Mouse (Mus musculus) left cerebral cortex, postnatal 10 days (tissue): ENCODE results near the gene Ptgfr. TPM values are rescaled to one million over a fixed set of nuclear protein-coding genes. Genes with fewer than 3 reads are reported as not detected.
A peak's percentile ranks its signal among the peaks of the same experiment; 100 is the strongest.

Source experiments
- DNase-seq, 2 experiments: peaks; one replicate each; pipeline ENCODE4 v3.0.0; 2021 to 2022; ENCODE audit warnings: low spot score in 2 of 2, mixed read lengths in 1 of 2; ENCODE audit errors: extremely low spot score in 1 of 2
- intact Hi-C: fragments of 180-260 bp; cut with DNase I; formaldehyde crosslinking; loops from one replicate; pipeline ENCODE4 v1.15.1; 2025
- total RNA-seq, 2 experiments: library from RNA; stranded (reverse); gene quantifications; 2 replicates each; pipeline ENCODE4 v1.2.3; 2021

The Ptgfr gene
- total RNA-seq: 1 to 10 TPM; 1.6 to 2.4 TPM

DNA sequence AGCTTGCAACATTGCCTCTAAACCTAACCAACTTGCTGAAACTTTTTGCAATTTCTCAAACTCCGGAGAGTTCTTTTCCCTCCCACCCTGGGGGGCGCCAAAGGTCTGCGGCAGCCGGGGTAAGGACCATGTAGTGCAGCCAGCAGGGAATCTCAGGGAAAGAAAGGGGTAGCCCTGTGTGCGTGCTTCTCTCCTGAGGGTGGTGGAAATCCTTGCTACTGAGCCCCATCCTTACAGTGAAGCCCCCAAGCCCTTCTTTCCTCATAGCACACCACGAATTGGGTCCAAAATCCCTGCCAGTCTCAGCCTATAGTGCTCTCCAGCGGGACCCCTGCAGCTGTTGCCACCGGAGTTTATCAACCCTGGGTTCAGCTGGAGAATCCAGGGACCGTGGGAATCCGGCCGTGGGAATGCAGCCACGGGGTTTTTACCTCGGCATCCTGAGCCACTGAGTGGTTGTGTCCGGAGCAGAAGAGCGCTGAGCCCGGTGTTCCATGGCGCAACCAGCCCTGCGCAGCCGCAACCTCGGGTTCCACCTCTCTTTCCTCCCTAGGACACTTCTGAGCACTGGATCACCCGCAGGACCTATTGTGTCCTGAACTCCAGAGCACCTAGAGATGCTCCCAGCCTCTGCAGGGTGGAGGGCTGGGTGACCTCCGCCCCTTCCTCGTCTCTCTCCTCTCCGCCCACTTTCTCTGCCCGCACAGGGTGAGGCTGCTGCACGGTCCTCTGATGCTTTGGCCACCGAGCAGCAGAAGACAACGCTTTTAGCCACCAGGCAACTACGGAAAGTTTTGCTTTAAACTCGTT, at the start of gene Ptgfr:
Gene Ptgfr (minus strand): TSS at position 760 of the 810 bp plus-strand sequence.
- peak; percentile 13 to 73 for DNase-seq
- intact Hi-C loops: loop anchor here (5.0 kb wide), 2 partner anchors 230 to 250 kb away; no protein-coding TSS in a partner anchor

DNA sequence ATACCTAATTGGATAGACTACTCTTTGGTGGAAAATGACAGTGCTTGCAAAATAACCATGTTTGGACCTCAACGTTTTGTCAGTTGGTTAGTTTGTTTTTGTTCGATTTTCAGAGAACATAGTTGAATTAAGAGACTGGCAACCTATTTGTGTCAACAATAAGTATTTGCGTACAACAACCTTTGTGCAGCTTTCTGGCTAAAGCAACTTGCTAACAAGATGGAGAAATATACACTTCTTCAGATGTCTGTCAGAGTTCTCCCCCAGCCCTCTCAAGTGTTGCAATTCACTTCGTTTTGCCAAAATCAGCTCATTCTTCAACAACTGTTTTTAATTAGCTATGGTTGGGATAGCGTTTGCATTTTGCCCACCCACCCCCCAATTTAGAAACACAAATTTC, 46.5 kb upstream of the Ptgfr start:
- no peak for DNase-seq

DNA sequence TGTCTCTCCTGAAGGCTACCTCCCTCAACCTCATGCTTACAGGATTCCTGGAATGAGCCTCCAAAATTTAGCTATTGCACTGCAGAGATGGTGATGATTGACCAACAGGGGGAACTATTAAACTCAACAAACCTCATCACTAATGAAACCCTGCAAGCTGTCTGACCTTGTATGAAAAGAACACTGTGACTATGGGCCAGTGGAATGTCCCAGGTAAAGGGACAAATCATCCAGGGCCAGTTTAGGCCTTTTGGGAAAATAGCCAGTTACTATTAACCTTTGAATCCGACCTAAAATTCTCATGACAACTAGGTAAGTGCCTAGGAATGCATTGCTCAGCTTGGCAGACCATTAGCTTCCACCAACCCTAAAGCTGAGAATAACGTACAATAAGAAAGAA, 42.6 kb upstream of the Ptgfr start:
- no peak for DNase-seq
- intact Hi-C loops: no loop called here

More for the DNA sequence above, 46.5 kb upstream of the Ptgfr start:
- intact Hi-C loops: no loop called here

DNA sequence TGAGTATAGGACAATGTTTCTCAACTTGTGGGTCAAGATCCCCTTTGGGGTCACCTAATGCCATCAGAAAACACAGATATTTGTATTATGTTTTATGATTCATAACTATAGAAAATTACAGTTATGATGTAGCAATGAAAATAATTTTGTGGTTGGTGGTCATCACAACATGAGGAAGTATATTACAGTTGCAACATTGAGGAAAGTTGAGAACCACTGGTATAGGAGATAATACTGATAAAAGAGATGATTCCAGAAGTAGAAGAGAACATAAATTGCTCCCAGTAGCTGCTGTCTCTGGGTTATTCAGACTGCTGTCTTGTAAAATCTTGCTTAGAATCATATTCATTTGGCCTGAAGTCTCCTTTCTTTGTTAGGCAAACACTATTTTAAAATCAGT, 31.5 kb upstream of the Ptgfr start:
- no peak for DNase-seq
- intact Hi-C loops: no loop called here

DNA sequence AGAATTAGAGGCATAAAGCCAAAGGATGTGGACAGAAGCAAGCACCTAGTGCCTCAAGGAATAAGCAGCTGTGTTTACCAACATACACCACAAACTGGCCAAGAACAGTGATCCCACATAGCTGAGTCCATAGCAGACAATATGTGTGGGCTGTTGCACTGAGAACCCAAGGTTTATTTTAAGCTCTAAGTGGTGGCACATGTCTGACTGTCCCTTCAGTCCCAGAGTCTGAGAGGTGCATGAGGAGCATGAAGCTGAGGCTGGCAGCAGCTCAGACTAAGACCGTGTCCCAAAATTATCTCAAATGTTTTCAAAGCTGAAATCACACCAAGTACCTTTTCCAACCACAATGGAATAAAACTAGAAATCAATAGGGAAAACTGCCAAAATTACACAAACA, 13.9 kb upstream of the Ptgfr start:
- DNase-seq: no peak
- intact Hi-C loops: no loop called here

DNA sequence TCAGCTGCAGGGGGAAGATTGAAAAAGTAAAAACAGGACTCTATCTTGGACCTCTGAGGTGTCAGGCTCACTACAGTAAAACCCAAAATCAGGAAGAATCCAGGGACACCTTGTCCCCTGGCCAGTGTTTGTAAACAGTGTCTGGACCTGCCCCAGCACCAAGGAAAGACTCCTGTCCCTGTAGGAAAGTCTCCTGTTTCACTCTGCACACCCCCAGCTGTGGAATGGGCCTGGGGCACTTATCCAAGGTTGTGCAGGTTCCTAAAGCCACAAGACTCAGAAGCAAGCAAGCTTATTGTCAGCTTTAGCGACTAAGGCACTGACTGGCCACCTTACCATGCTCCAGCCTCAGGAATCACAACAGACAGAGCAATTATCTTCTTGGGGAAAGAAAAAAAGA, 13.2 kb upstream of the Ptgfr start:
- no peak for DNase-seq

DNA sequence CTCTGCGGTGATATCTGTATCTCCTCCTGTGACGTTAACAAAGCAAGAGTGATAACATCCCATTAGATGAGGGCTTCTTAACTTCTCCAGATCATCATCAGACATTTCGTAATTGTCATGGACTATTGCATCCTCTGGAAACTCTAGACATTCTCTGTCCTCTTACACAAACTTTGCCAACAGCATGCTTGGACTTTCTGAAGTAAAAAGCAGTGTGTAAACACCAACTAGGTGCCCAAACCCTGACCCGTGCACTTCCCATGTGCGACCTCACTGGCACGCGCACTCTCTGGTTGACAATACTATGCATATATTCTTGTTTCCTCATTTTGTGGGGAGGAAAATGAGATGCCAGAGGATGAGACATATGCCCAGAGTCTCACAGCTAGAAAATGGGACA, 8.9 kb upstream of the Ptgfr start:
- intact Hi-C loops: no loop called here
- no peak for DNase-seq

More for the DNA sequence above, 13.2 kb upstream of the Ptgfr start:
- intact Hi-C loops: no loop called here

DNA sequence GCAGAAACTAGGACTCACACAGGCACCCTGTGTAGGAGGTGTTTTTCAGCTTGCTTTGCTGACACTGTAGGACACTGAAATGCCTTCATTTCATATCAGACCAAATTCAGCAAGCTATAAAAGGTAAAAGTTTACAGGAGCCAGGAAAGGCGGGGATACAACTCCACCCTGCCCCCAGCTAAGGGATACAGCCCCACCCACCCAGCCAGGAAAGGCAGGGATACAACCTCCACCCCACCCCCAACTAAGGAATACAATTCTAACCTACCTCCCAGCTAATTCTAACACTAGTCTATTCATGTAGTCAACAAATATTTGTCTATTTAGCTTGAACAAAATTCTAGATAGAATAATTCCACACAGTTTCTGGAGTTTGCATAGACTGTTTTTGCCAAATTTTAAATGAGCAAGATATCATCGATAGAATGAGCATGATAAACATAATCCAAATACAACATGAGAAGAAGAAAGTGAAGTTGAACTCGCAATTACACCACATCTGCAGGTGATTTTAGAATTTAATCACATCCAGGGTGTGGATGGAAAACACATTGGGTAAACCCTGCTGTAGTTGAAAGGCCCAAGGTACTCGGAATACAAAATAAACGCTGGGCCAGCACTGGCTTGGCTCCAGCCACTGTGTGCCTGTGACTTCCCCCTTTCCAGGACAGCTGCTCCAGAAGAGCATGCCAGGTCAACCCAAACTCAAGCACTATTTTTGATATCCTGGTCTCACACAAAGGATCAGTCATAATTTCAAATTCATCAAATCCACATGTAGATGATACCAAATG, 7.1 kb upstream of the Ptgfr start:
- peak in 1 of 2 experiments; percentile 43 for DNase-seq
- intact Hi-C loops: no loop called here

DNA sequence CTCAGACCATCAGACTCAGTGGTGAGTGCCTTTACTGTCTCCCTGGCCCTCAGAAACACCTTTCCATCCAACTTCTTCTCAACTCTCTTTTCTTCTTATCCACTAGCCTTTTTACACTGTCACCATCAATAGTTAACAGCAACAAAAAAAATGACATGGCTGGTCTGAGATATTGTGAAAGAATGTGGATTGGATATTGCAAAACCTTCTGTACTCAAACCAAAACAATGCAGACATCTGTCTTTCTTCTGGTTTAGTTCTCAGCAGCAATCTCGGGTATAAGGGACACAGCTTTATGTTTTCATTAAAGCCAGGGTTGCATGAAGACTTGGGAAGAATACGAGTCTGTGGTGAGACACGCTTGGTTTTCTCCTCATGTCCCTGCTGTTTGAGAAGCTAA, 3.3 kb upstream of the Ptgfr start:
- no peak for DNase-seq
- intact Hi-C loops: no loop called here

DNA sequence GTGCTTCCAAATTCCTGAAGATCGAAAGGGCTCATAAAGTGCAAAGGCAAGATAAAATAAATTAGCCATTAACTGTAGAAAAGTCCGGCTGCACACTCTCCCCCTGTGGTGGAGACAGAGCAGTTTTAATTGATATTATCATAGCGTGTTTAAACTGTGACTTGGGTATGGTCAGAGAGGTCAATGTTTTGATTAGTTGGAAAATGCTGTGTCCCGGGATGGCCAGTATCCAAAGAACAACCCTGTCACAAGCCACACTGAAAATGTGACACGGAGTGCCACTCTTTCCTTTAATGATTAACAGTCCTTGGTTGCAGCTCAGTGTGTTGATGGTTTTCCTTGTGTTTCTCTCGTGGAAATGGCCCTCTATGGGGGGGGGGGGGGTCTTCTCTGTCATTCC, 942 bp upstream of the Ptgfr start:
- intact Hi-C loops: loop anchor here (5.0 kb wide), 2 partner anchors 229 to 249 kb away; no protein-coding TSS in a partner anchor
- DNase-seq: no peak

DNA sequence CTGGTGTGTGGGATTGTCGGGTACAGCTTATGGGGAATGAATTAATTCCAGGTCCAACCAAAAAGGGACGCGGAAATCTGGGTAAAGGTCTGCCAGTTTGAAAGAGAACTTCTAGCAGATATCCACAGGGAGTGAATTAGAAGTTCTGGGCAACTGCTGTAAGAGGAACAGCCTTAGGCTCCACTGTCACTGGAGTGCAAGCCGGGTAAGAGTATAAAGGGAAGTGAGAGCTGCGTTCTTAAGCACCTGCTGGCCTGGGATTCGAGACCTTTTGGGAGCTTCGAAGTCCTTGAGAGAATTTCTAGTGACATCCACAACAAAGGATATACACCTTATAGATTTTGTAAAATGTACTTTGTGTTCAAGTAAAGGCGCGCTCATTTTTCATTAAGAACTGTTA, 319 bp upstream of the Ptgfr start:
- intact Hi-C loops: loop anchor here (5.0 kb wide), 2 partner anchors 230 to 250 kb away; no protein-coding TSS in a partner anchor
- no peak for DNase-seq

DNA sequence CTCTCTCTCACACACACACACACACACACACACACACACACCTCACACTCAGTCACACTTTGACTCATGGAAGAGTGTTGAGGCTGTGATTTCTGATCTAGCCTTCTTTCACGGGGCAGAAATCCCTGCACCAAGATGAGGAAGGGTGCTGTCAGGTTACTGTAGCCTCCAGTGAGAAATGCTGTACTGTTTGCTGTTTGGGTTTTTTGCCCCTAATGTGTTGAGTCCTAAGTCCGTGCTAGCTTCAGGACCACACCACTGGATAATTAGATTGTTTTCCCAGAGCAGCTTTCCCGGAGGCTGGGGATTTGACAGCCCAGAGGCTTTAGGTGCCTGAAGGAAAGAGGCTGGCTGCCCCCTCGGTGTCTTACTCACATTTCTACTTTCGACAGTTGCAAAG, 979 bp downstream of the Ptgfr start:
- DNase-seq: no peak
- intact Hi-C loops: loop anchor here (5.0 kb wide), 2 partner anchors 231 to 251 kb away; no protein-coding TSS in a partner anchor

DNA sequence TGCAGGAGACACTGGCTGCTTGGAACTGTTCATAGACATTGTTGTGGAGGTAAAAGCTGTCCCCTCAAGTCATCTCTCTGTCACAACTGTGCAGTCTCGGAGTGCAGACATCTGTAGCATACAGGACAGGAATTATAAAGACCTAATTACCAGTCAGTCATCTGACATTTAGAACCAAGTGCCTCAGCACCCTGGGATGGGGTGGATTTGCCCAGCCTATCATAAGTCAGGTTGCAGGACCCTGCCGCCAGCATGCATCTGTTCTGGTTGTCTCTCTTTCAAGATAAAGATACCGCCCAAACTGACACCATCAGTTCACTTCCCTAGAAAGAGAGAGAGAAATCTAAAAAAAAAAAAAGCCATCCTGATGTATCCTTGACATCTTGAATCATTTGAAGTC, 1.6 kb downstream of the Ptgfr start:
- no peak for DNase-seq
- intact Hi-C loops: loop anchor here (5.0 kb wide), 2 partner anchors 231 to 251 kb away; no protein-coding TSS in a partner anchor

DNA sequence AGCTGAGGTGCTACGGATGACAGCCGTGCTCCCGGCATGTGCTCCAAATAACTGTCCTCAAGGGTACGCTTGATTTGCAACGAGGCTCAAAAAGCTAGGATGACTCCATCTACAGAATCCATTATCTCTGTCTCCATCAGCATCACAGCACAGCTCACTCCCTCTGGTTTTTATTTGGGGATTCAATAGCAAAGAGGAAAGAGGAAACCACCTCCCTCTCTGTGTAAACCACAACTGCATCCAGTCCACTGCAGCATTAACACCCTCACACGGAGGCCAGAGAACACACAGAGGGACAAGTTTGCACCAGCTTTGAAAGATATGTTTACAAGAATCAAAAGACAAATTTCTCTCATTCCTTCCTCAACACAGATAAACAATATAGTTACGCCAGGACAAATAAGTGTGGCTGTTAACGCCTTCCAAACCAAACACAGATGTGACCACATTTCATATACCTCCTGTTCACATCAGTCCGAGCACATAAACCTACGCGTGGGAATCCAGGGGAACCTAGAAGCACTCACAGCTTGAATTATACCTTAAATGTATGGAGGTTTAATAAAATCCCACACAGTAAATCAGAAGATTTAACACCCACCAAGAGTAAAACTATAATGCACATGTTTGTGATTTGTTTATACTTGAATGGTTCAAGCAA, 9.3 kb downstream of the Ptgfr start:
- no peak for DNase-seq
- intact Hi-C loops: no loop called here

DNA sequence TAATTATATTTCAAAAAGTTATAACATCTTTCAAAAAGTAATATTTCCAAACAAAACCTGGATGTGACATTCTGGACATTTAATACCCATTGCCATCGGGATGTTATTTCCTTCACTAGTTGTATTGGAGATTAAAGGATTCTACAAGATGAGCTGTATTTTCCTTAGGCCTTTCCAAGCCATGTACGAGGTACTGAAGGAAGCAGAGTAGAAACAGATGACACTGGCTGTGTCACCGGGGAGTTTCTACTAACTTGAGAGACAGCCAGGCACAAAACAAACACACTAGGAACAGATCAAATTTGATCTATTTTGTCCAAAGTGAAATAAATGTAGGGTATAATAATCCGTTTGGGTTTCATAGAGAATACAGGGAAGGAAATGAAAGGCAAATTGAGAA, 17.6 kb downstream of the Ptgfr start:
- no peak for DNase-seq
- intact Hi-C loops: no loop called here

DNA sequence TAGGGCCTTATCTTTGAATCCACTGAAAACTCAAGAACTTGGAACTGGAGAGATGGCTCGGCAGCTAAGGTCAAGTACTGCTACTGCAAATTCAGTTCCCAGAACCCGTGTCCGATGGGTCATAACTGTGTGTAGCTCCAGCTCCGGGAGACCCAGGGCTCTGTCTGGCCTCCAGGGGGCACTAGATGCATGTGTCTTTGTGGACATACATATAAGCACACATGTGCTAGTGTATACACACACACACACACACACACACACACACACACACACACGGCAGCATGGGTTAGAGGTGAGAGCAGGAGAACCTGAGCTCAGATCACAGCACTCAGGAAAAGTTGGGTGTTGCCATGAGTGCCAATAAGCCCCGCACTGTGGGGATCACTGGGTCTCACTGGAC, 19.2 kb downstream of the Ptgfr start:
- DNase-seq: peak in 1 of 2 experiments; percentile 34
- intact Hi-C loops: no loop called here

DNA sequence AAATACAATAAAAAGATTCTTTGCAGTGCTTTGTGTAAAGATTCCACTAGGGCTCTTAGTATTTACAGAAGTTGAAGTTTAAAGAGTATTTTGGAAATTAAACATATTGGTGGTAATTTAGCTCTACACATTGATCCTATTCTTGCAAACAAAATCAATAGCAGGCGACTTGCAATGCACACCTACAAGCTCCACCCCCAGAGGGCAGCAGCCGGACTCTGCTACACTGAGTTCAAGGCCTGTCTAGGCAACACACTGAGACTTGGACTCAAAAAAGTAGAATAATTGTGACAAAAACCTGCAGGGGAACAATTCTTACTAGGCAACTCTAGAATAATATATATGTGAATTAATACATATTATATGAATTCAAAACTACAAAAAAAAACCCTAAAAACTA, 28.8 kb downstream of the Ptgfr start:
- intact Hi-C loops: no loop called here
- DNase-seq: no peak

DNA sequence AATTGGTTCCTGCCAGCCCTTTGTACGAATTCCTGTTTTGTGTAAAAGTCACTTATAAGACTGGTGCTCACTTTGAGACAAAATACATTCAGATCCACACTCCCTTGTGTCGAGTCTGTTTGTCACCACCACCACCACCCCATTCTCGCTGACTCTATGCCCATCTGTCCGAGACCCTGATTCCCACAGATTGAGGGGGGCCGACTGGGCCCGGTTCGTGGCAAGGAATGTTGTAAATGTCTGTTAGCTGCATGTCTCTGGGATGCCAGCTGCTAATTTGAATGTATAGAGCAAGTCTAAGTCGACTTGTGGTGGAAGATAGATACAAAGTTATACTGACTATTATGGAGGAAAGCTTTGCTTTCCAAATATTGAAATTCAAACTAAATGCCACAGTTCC, 48.8 kb downstream of the Ptgfr start:
- intact Hi-C loops: no loop called here
- no peak for DNase-seq

DNA sequence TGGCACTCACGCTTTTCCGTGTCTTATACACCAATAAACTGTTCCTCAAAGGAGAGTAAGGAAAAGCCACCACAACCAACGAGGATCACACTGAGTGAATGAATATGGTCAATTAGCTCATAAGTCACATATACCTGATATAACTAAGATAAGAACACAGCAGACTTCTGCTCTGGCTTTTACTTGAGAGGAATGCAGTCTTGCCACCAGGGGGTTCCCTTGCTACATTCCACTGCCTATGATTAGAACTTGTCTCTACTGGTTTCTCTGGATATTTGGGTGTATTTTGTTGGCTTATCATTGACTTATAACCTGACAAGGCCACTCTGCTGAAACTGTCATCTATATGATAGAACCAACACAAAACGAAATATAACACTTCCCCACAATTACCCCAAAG, 62.3 kb downstream of the Ptgfr start:
- DNase-seq: peak; percentile 16 to 39
- intact Hi-C loops: loop anchor here (2.0 kb wide), 1 partner anchor 320 kb away; no protein-coding TSS in a partner anchor
